Mouse (Mus musculus): ENCODE measurements around the gene Olfr978.
"Not testable (repeated sequence)": the region's sequence is repeated elsewhere in the genome, so short reads cannot be mapped to it uniquely, and the experiment has no call there.

Olfr978 gene

DNA sequence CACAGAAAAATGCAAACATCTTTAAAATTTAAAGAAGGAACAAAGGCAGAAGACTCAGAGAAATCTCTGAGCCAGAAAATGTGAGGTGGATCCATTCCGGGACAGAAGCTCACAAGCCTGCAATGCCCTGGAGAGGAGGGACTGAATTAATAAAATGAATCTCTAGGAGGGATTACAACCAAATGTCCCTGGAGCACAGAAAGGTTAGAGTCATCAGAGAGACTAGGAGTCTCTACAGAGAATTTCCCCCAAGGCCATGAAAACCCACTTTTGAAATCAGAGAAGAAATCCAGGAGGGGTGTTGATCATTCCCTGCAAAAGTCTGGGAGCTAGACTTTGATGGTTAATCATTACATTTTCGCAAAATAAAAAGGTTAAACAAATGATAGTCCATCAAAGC is at the start of gene Olfr978:
Gene Olfr978, plus strand, starts transcription at position 301 of the 400 bp plus-strand sequence.
- no peak for DNase-seq (ENCODE audit: low spot score)

DNA sequence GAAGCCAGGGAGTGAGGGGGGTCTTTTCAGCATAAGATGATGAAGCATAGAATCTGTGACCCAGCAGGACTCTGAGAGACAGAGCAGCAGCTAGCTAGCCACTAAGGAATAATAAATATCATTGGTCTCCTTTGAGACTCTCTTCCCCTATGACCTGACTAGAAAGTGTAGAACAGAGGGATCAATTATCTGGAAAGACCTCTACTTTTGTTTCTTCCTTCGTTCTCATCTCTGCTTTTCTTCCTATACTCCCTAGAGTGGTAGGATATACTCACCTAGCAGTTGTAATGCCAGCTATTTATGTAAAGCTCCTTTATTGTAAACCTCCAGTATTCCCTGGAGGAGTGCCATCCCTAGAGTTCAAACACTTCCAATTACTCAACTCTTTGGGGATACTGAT is 40.0 kb upstream of the Olfr978 start, which contains the start of gene Olfr975:
Gene Olfr975, minus strand, starts transcription at position 101 of the 400 bp plus-strand sequence.
- DNase-seq (ENCODE audit: low spot score) = no peak

DNA sequence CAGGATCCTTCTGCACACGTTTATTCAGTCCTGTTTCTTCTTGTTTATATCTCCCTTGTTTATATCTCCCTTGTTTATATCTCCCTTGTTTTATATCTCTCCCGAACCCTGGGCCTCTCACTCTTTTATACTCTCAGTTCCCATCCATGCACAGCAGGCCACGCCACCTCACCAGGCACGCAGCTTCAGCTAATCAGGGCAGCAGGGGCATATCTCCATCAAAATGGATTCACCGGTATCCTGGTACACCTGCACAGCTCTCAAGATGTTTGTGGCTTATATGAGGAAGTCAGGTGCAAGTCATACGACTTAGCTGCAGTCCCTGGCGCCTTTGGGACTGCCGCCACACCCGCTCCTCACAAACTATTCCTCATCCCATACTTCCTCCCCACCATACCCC is 30.9 kb upstream of the Olfr978 start, which contains the start of gene Olfr976:
Gene Olfr976, minus strand, starts transcription at position 101 of the 400 bp plus-strand sequence.
- DNase-seq (ENCODE audit: low spot score) = not testable (repeated sequence)

DNA sequence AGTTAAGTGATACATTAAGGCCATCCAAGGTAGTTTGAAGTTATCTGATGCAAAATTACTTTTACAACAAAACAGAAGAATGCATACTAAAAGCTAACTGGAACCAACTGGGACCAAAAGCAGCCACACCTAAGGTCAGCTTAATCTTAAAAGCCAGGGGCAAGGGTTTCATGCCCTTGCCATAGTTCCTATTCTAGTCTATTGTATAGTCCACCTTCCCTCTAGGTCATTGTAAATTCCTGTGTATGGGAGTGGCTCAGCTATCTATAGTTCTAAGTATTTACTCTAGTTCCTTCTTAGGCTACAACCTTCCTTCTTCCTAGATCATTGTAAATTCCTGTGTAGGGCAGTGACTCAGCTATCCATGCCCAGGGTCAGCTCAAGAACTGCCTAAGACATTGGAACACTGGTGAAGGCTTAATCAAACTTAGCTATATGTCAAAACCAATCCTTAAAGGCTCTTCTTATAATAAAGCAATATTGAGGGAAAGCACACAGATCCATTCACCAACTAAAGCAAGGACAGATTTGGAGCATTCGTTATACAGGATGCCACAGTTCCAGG is 15.2 kb upstream of the Olfr978 start:
- DNase-seq (ENCODE audit: low spot score) = not testable (repeated sequence)

DNA sequence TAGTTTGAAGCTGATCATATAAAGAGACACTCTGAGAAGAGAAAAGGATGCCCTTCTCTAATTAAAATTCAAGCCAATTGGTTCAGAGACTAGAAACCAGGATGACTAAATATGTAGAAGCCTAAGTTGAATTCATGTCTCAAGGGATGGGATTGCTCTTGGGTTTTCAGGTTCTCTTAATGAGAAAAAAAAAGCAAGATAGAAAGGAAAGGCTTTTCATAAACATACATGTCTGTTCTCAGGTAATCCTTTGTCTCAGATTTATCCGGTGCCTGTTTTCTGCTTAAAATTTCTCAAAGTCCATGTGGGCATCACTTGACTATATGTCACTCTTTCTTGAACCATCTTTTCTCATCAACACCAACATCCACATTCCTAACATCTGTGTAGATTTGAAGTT is 11.5 kb downstream of the Olfr978 start, which contains the start of gene Olfr979:
Gene Olfr979, minus strand, starts transcription at position 101 of the 400 bp plus-strand sequence.
- DNase-seq (ENCODE audit: low spot score) = no peak

DNA sequence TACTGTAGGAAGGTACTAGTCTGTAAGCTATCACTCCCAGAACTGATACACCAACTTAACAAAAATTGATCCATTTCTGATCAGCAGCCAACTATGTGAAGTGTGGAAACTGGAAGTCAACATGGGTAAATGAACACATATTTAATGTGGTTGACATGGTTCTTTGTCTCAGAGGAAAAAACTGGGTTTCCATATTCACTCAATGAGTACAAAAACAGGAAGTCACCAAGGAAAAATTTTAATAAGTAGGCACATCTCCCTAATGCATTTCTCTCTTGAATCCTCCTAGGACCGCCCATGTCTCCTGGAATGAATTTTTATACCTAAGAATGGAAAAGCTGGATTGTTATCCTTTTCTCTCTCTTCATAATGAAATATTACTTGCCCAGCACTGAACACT is 17.6 kb downstream of the Olfr978 start, which contains the start of gene Olfr980:
Gene Olfr980, minus strand, starts transcription at position 101 of the 400 bp plus-strand sequence.
- DNase-seq (ENCODE audit: low spot score) = no peak

DNA sequence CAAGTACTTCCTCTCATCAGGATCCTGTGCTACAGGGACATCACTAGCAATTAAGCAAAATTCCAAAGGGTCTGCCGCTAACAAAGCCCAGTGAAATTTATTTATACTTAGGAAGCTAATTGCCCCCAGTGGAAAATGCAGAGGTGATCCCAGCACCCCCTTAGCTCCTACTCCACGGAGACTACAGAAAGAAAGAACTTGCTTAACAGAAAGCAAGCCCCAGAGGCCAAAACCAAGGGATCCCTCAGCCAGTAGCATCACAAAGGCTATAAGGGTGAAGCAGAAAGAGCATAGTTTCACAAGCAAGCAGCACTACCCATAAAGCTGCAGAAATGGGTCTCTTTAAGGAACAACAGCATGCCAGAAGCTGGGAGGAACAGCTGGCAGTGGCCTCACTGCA is 29.3 kb downstream of the Olfr978 start, which contains the start of gene Olfr981:
Gene Olfr981, plus strand, starts transcription at position 301 of the 400 bp plus-strand sequence.
- DNase-seq (ENCODE audit: low spot score) = no peak

Measured in spleen, adult 12 weeks (tissue).